Mouse (Mus musculus): ENCODE data around the gene Tkt. TPM values are rescaled to one million over a fixed set of nuclear protein-coding genes. Genes with fewer than 3 reads are reported as not detected.

Gene Tkt
- polyA plus RNA-seq, 1 experiment from 2014 or later, result 91.9 TPM

DNA sequence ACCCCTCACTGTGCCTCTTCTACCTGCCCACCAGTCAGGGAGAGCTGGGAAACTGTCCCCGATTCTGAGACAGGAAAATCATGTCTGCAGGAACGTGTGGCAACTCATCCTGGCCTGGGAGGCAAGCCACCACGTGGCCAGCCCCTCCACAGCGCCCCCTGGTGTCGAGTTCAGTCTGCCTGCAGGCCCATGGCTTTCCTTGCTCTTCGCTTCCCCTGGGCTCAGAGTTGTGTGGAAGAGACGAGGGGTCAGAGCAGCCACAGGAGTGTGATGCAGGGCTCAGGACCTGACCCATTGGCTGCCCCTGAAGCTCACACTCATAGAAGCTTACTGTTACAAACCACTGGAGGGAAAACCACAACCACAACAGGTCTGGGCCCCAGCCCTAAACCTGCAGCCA, 64.4 kb downstream of the Tkt start:
- no peaks in the 10 kb centered on the region for H3K4me1 ChIP-seq (ENCODE audit: control insufficient read depth, insufficient read depth, low read length)
- H3K9me3 ChIP-seq (ENCODE audit: control insufficient read depth, low read length), result no peaks in the 10 kb centered on the region
- H3K9ac ChIP-seq (ENCODE audit: low read depth, low read length), result no peak overlapping the region
- no peak overlapping the region for H3K4me3 ChIP-seq (ENCODE audit: low read depth, low read length)
- H3K36me3 ChIP-seq (ENCODE audit: control insufficient read depth, insufficient read depth, low read length), result 0 out of 2 replicates have a peak, but pooled peaks cover 5% of the 10 kb centered on the region
- 26% methylated on average over 7 of the region's 7 CpGs for WGBS
- H3K4me2 ChIP-seq (ENCODE audit: low read depth, low read length), result no peak overlapping the region
- DNase-seq (ENCODE audit: low spot score) (peak; percentile 34), ATAC-seq (ENCODE audit: low read depth) (peak; percentile 30; the same call in 1 of the 2 replicates)
- H3K27ac ChIP-seq (replicated peaks; ENCODE audit: low read depth, low read length), result no peak overlapping the region
- no peaks in the 10 kb centered on the region for H3K27me3 ChIP-seq (replicated peaks; ENCODE audit: control insufficient read depth, insufficient read depth, low read length)

DNA sequence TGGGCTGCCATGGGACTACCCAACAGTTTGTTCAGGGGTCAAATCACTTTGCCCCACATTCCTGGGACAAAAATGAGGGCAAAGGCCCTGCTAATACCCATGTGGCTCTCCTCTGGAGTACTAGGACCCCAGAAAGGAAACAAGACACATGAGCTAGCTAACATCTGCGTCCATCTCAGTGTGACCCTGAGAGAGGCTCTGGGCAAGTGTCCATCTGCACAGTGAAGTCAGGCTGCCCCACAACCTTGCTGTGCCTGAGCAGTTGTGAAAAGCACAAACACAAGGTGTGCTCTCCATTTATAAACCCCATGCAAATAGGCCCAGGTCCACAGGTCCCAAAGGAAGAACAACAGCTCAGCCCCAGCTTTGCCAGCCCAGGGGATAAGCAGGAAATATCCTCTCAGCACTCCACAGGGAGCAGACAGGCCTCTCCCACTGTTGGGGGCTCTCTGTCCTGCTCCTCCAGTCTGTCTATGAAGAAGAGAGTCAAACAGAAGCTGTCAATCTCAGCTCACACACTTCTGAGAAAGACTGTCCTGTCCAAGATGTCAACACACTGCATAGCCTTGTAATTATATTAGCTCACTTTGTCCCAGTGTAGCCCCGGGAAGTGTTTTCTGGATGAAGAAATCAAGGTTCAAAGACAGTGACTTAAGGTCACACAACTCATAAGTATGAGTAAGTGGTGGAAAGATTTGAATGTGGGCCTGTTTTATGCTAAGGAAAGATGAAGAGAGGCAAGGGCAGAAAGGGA, 65.0 kb downstream of the Tkt start:
- no peak for ATAC-seq (ENCODE audit: low read depth)
- no peaks in the 10 kb centered on the region for H3K27me3 ChIP-seq (replicated peaks; ENCODE audit: control insufficient read depth, insufficient read depth, low read length)
- no peak overlapping the region for H3K9ac ChIP-seq (ENCODE audit: low read depth, low read length)
- H3K9me3 ChIP-seq (ENCODE audit: control insufficient read depth, low read length), result no peaks in the 10 kb centered on the region
- H3K4me3 ChIP-seq (ENCODE audit: low read depth, low read length), result no peak overlapping the region
- DNase-seq (ENCODE audit: low spot score), result no peak
- no peak overlapping the region for H3K27ac ChIP-seq (replicated peaks; ENCODE audit: low read depth, low read length)
- H3K4me2 ChIP-seq (ENCODE audit: low read depth, low read length), result no peak overlapping the region
- H3K36me3 ChIP-seq (ENCODE audit: control insufficient read depth, insufficient read depth, low read length), result 0 out of 2 replicates have a peak, but pooled peaks cover 5% of the 10 kb centered on the region
- no peaks in the 10 kb centered on the region for H3K4me1 ChIP-seq (ENCODE audit: control insufficient read depth, insufficient read depth, low read length)
- WGBS, result 57% methylated on average over 2 of the region's 2 CpGs

DNA sequence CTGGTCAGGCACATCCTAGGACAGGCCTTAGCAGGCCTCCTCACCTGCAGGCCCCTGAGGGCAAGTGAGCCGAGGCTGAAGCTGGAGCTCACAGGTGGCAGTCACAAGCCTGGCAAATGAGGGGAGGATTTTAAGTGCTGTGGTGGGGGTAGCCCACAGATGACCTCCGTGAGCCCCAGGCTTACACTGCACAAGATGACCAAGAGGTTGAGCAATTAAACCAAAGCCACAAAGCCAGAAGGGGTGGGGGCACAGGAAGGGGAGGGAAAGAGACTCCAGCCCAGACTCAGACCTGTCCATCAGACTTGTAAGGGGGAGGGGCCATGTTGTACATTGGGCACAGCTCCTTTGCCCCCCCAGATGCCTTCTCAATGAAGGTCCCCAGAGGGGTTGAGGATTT, 68.6 kb downstream of the Tkt start:
- Histone ChIP-seq H3K4me3 (ENCODE audit: low read depth, low read length) (no peak overlapping the region), H3K4me2 (ENCODE audit: low read depth, low read length) (no peak overlapping the region), H3K9ac (ENCODE audit: low read depth, low read length) (no peak overlapping the region), H3K36me3 (ENCODE audit: control insufficient read depth, insufficient read depth, low read length) (no peaks in the 10 kb centered on the region), H3K27me3 (replicated peaks; ENCODE audit: control insufficient read depth, insufficient read depth, low read length) (no peaks in the 10 kb centered on the region), H3K27ac (replicated peaks; ENCODE audit: low read depth, low read length) (no peak overlapping the region), H3K4me1 (ENCODE audit: control insufficient read depth, insufficient read depth, low read length) (no peaks in the 10 kb centered on the region), H3K9me3 (ENCODE audit: control insufficient read depth, low read length) (no peaks in the 10 kb centered on the region)
- WGBS, result 59% methylated on average over 2 of the region's 2 CpGs
- no peak for ATAC-seq (ENCODE audit: low read depth)
- DNase-seq (ENCODE audit: low spot score), result no peak

DNA sequence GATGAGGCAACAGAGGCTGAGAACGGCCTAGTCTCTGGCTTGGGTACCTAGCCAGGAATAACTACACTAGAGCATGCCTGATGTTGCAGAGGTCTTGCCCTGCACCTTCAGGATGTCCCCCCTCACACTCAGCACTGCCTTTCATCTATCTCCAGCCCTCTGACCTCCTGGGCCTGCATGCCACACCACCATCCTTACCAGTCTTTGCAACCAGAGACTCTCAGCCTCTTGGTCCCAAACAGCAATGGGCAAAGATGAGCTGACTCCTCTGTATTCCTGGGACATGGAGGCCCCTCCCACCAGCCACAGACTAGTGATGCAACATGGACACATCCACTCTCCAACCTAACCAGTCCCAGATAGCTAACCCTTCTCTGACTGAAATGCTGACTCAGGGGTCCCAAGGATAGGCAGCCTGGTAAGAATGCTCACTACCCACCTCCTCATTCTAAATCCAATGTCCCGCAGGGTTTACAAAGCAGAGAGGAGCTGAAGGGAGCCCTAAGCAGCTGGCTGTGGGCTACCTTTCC, 70.7 kb downstream of the Tkt start:
- WGBS, result 95% methylated on average over 2 of the region's 2 CpGs

DNA sequence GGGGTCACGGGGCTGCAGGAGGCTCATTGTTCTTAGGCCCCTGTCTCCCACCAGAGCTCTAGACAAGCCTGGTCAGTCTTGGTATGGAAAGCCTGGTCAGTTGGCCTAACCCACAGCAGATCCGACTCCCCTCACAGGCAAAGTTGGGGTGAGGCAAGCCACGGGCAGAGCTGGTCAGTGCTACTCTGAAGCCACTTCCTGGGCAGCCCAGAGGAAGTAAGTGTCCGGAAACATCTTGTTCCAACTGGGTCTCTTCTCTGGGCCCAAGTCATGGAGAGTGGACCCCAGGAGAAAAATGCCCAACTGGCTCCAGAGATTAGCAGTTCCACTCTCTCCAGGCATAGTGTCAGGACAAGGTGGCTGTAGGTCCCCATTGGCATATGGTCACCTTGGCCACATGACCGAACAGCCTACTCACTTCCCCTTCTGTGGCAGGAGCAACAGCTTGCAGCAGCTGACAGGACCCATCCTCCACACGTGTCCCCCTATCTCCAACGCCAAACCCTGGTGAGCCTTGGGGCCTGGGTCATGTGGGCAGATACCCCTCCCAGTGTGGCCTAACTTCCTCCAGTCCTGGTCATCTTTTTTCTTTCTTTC, 71.9 kb downstream of the Tkt start:
- no peaks in the 10 kb centered on the region for H3K27me3 ChIP-seq (replicated peaks; ENCODE audit: control insufficient read depth, insufficient read depth, low read length)
- no peak overlapping the region for H3K9ac ChIP-seq (ENCODE audit: low read depth, low read length)
- no peak for DNase-seq (ENCODE audit: low spot score)
- no peaks in the 10 kb centered on the region for H3K9me3 ChIP-seq (ENCODE audit: control insufficient read depth, low read length)
- no peak overlapping the region for H3K4me2 ChIP-seq (ENCODE audit: low read depth, low read length)
- 90% methylated on average over 7 of the region's 7 CpGs for WGBS
- no peak overlapping the region for H3K27ac ChIP-seq (replicated peaks; ENCODE audit: low read depth, low read length)
- H3K4me3 ChIP-seq (ENCODE audit: low read depth, low read length), result no peak overlapping the region
- no peaks in the 10 kb centered on the region; the same call in 1 of the 2 replicates for H3K4me1 ChIP-seq (ENCODE audit: control insufficient read depth, insufficient read depth, low read length)
- no peak for ATAC-seq (ENCODE audit: low read depth)
- no peaks in the 10 kb centered on the region for H3K36me3 ChIP-seq (ENCODE audit: control insufficient read depth, insufficient read depth, low read length)

More for the DNA sequence above, 70.7 kb downstream of the Tkt start:
- H3K27me3 ChIP-seq (replicated peaks; ENCODE audit: control insufficient read depth, insufficient read depth, low read length), result no peaks in the 10 kb centered on the region
- no peak overlapping the region for H3K4me3 ChIP-seq (ENCODE audit: low read depth, low read length)
- H3K9me3 ChIP-seq (ENCODE audit: control insufficient read depth, low read length), result no peaks in the 10 kb centered on the region
- no peaks in the 10 kb centered on the region for H3K36me3 ChIP-seq (ENCODE audit: control insufficient read depth, insufficient read depth, low read length)
- H3K4me2 ChIP-seq (ENCODE audit: low read depth, low read length), result no peak overlapping the region
- ATAC-seq (ENCODE audit: low read depth), result no peak
- H3K9ac ChIP-seq (ENCODE audit: low read depth, low read length), result no peak overlapping the region
- H3K27ac ChIP-seq (replicated peaks; ENCODE audit: low read depth, low read length), result no peak overlapping the region
- no peak for DNase-seq (ENCODE audit: low spot score)
- no peaks in the 10 kb centered on the region for H3K4me1 ChIP-seq (ENCODE audit: control insufficient read depth, insufficient read depth, low read length)

DNA sequence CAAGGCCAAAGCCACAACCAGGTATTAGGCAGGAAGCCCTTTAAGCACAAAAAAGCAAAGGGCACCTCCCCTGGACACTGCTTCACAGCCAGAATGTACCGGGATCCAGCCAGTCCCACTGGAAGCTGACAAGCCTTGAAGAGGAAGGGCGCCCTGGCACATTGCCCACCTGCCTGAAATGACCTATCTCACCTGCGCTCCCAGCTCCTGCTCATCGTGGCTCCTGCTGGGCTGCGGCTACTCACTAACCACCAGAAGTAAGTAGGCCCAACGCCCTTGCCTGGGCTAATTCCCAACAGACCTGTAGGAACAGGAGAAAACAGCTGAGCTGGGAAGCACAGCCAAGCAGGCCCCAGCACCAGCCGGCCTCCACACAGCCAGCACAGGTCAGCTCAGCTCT, 74.0 kb downstream of the Tkt start:
- Histone ChIP-seq H3K27ac (replicated peaks; ENCODE audit: low read depth, low read length) (no peak overlapping the region), H3K9me3 (ENCODE audit: control insufficient read depth, low read length) (no peaks in the 10 kb centered on the region), H3K4me3 (ENCODE audit: low read depth, low read length) (no peak overlapping the region), H3K4me1 (ENCODE audit: control insufficient read depth, insufficient read depth, low read length) (peaks cover 6% of the 10 kb centered on the region), H3K4me2 (ENCODE audit: low read depth, low read length) (no peak overlapping the region), H3K27me3 (replicated peaks; ENCODE audit: control insufficient read depth, insufficient read depth, low read length) (no peaks in the 10 kb centered on the region), H3K36me3 (ENCODE audit: control insufficient read depth, insufficient read depth, low read length) (no peaks in the 10 kb centered on the region), H3K9ac (ENCODE audit: low read depth, low read length) (no peak overlapping the region)
- WGBS, result 83% methylated on average over 7 of the region's 7 CpGs
- DNase-seq (ENCODE audit: low spot score) (no peak), ATAC-seq (ENCODE audit: low read depth) (no peak)

DNA sequence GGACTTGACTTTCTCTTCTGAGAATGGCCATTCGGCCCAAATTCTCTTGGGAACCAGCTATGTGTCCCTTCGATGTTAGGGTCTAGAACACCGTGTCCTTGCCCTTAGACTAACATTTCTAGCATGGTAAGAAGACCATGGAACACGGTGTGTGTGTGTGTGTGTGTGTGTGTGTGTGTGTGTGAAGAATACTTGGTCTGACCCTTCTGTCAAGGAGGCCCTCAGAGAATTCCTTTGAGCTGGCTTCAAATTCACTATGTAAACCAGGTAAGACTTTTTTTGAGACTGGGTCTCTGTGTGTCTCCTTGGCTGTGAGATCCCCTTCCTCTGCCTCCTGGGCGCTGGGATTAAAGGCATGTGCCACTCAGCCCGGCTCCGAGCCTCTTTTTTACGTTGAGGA, 74.4 kb downstream of the Tkt start:
- 86% methylated on average over 8 of the region's 8 CpGs for WGBS
- Histone ChIP-seq H3K9me3 (ENCODE audit: control insufficient read depth, low read length) (no peaks in the 10 kb centered on the region), H3K9ac (ENCODE audit: low read depth, low read length) (no peak overlapping the region), H3K4me2 (ENCODE audit: low read depth, low read length) (no peak overlapping the region), H3K27ac (replicated peaks; ENCODE audit: low read depth, low read length) (no peak overlapping the region), H3K4me3 (ENCODE audit: low read depth, low read length) (no peak overlapping the region), H3K36me3 (ENCODE audit: control insufficient read depth, insufficient read depth, low read length) (no peaks in the 10 kb centered on the region), H3K27me3 (replicated peaks; ENCODE audit: control insufficient read depth, insufficient read depth, low read length) (no peaks in the 10 kb centered on the region), H3K4me1 (ENCODE audit: control insufficient read depth, insufficient read depth, low read length) (peaks cover 6% of the 10 kb centered on the region)
- ATAC-seq (ENCODE audit: low read depth) (no peak), DNase-seq (ENCODE audit: low spot score) (no peak)

Data from embryonic facial prominence, embryonic 14.5 days (tissue).